Mouse (Mus musculus): ENCODE results near the gene Rnf135. TPM values are rescaled to one million over a fixed set of nuclear protein-coding genes. Genes with fewer than 3 reads are reported as not detected.
"Not testable (repeated sequence)": the region's sequence is repeated elsewhere in the genome, so short reads cannot be mapped to it uniquely, and the experiment has no call there.

Gene Rnf135
- total RNA-seq, 1 experiment from 2014 or later = 7.3 TPM

DNA sequence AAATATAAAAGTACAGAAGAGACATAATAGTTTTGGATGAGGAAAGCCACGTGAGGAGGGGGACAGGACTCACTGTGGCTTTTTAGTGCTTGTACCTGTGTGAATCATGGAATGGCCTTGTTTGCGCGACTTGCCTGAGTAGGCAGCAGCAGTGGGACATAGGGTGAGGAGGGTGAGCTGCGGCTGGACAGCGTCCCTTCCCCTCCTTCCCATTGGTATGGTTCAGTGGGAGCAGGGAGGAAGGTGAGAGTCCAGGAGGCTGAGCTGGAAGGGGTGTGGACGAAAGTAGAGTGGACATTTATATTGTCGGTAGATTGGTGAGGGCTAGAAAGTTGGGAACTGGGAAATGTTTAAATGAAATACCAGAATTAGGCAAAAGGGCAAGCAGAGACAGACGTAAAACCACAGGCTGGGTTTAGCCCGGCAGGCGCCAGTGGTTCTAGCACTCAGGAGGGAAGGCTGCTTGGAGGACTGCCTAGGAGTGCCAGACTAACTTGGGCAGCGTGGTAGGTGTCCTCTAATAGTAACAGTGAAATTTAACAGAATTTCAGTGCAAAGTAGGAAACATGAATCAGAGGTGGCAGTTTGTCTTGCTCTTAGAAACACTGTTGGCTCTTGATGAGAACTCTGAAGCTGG, 35.1 kb downstream of the Rnf135 start:
- ATAC-seq (replicated peaks in 1 of 2; ENCODE audit: insufficient read depth in 1 of 2, low FRiP score in 2 of 2, low TSS enrichment in 1 of 2, low read depth in 1 of 2, poor library complexity in 2 of 2, severe bottlenecking in 2 of 2) = no peak

DNA sequence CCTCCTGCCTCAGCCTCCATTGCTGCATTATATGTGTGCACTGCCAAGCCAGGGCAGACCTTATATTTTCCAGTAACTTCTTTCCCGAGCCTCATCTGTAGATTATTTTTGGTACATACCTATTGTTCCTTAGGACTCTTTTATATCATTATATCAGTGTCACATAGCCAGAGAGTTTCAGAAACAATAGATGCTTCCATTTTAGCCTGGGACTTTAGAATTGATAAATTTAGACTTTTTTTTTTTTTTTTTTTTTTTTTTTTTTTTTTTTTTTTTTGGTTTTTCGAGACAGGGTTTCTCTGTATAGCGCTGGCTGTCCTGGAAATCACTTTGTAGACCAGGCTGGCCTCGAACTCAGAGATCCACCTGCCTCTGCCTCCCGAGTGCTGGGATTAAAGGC, 46.4 kb downstream of the Rnf135 start:
- ATAC-seq (replicated peaks in 1 of 2; ENCODE audit: insufficient read depth in 1 of 2, low FRiP score in 2 of 2, low TSS enrichment in 1 of 2, low read depth in 1 of 2, poor library complexity in 2 of 2, severe bottlenecking in 2 of 2) = not testable (repeated sequence)

DNA sequence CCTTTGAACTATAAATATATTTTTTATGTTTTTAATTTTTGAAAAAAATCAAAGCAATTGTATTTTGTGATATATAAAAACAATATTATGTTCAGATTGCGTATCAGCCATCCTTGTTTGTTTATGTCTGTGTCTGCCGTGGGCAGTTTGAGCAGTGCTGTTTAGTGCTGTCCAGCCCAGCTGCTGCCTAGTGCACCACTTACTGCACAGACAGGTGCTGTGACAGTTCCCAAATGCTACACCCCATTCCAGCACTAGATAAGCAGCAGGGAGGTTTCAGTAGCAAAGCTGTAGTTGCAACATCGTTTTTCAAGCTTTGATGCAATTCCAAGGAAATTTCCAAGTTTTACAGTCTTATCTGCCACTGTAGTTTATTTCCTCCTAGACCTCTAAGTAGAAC, 53.6 kb downstream of the Rnf135 start:
- ATAC-seq (replicated peaks in 1 of 2; ENCODE audit: insufficient read depth in 1 of 2, low FRiP score in 2 of 2, low TSS enrichment in 1 of 2, low read depth in 1 of 2, poor library complexity in 2 of 2, severe bottlenecking in 2 of 2) = no peak

DNA sequence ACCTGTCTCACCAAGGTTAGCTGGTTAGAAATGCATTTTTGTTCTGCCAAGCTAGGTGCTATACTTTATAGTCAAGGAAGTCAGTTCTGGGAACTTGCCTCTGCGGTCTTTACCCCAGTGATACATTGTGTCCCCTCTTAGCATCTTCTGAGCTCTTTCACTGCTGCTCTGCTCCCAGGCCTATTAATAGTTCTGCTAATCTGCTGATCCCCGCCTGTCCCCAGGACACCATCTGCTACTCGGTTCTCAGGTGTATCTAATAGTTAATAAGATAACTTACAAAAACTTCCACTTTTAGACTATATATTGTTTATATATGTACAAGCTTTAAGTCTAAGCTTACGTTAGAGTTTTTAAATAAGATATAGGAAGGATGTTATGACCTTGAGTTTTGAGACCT, 54.7 kb downstream of the Rnf135 start:
- no peak for ATAC-seq (replicated peaks in 1 of 2; ENCODE audit: insufficient read depth in 1 of 2, low FRiP score in 2 of 2, low TSS enrichment in 1 of 2, low read depth in 1 of 2, poor library complexity in 2 of 2, severe bottlenecking in 2 of 2)

DNA sequence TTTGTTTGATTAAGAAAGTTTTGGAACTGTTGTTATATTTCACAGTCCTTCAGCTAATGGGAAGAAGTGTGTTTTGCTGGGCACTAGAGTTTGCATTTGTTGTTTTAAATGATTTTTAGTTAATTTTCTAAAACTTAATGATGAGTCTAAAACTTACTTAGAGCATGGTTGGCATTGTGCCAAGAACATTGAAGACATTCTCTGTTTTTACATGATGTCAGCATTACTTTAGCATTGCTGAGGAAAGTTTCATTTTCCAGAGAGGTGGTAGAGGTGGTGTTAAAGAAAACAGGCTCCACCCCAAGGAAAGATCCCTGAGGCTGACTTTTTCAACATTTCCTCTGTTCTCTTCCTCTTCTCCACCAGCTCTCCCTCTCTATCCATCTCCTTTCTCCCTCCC, 63.4 kb downstream of the Rnf135 start:
- no peak for ATAC-seq (replicated peaks in 1 of 2; ENCODE audit: insufficient read depth in 1 of 2, low FRiP score in 2 of 2, low TSS enrichment in 1 of 2, low read depth in 1 of 2, poor library complexity in 2 of 2, severe bottlenecking in 2 of 2)

DNA sequence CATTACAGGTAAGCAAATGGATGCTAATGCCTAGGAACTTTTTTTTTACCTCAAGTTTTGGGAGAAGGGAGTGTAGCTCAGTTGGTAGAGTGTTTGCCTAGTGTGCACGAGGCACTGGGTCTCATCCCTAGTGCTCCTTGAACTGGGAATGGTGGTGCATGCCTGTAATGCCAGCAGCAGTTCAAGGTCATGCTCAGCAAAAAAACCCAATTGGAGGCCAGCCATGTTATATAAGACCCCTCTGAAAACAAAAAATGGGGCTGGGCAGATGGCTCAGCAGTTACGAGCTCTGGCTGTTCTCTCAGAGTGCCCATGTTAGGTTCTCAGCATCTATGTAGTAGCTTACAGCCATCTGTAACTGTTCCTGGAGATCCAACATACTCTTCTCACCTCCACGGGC, 64.9 kb downstream of the Rnf135 start:
- ATAC-seq (replicated peaks in 1 of 2; ENCODE audit: insufficient read depth in 1 of 2, low FRiP score in 2 of 2, low TSS enrichment in 1 of 2, low read depth in 1 of 2, poor library complexity in 2 of 2, severe bottlenecking in 2 of 2) = no peak

Other genes starting within 250 kb of the Rnf135 start
- gene Utp6, start 221.5 kb upstream of the Rnf135 start, total RNA-seq (2017) = 96.2 and 141 TPM in 2 replicates
- 80.1 and 119 TPM in 2 replicates for gene Suz12, start 190.7 kb upstream of the Rnf135 start, total RNA-seq (2017)
- gene Crlf3, start 102.9 kb upstream of the Rnf135 start, total RNA-seq (2017) = 111 and 192 TPM in 2 replicates
- 36.8 and 38.5 TPM in 2 replicates for gene Atad5, start 94.5 kb upstream of the Rnf135 start, total RNA-seq (2017)
- gene Tefm, start 41.7 kb upstream of the Rnf135 start, total RNA-seq (2017) = 21.8 and 23.0 TPM in 2 replicates
- gene Adap2, start 29.7 kb upstream of the Rnf135 start, total RNA-seq (2017) = 0.50 TPM in 1 of 2 replicates, not detected in the other
- 75.5 and 81.1 TPM in 2 replicates for gene Rhot1, start 25.2 kb downstream of the Rnf135 start, total RNA-seq (2017)
- 1.1 and 4.3 TPM in 2 replicates for gene Rhbdl3, start 117.1 kb downstream of the Rnf135 start, total RNA-seq (2017)
- gene 5730455P16Rik, start 194.2 kb downstream of the Rnf135 start, total RNA-seq (2017) = 15.4 and 16.1 TPM in 2 replicates
- gene Zfp207, start 199.4 kb downstream of the Rnf135 start, total RNA-seq (2017) = 221 and 239 TPM in 2 replicates
- 61.0 and 66.9 TPM in 2 replicates for gene Psmd11, start 244.8 kb downstream of the Rnf135 start, total RNA-seq (2017)

Data from hematopoietic stem cell, adult 5-6 weeks (primary cell).